Mouse (Mus musculus): ENCODE results near the gene Gm6525. TPM values are rescaled to one million over a fixed set of nuclear protein-coding genes. Genes with fewer than 3 reads are reported as not detected.
A peak's percentile ranks its signal among the peaks of the same experiment; 100 is the strongest.

The Gm6525 gene
- 0.50 and 0.60 TPM in 2 replicates for polyA plus RNA-seq (2014; fragmentation: Nextera tagmentation; extraction: Ambion mirVana)

GRCm38 (mm10) chr3:84173581-84174154 is at the start of gene Gm6525:
Gene Gm6525 (plus strand): TSS chr3:84174104.
- Histone ChIP-seq H3K4me2 (ENCODE audit: low read depth, low read length) (no peak within 1 kb of the TSS), H3K9ac (ENCODE audit: low read depth, low read length) (no peak within 1 kb of the TSS), H3K9me3 (ENCODE audit: control insufficient read depth, low read length) (no peaks in the 10 kb centered on the region), H3K4me1 (ENCODE audit: control insufficient read depth, insufficient read depth, low read length) (no peaks in the 10 kb centered on the region), H3K27me3 (replicated peaks; ENCODE audit: control insufficient read depth, insufficient read depth, low read length) (no peaks in the 10 kb centered on the region), H3K27ac (replicated peaks; ENCODE audit: low read depth, low read length) (no peak within 1 kb of the TSS), H3K4me3 (ENCODE audit: low read depth, low read length) (no peak within 1 kb of the TSS), H3K36me3 (ENCODE audit: control insufficient read depth, insufficient read depth, low read length) (peaks cover 16% of the 10 kb centered on the region; the same call in 1 of the 2 replicates)
- whole genome bisulfite sequencing: 66% methylated on average over 11 of the region's 11 CpGs
- DNase-seq (ENCODE audit: low spot score): no peak
- ATAC-seq (ENCODE audit: low read depth): no peak

GRCm38 (mm10) chr3:84125704-84126289 is 48.1 kb upstream of the Gm6525 start:
- Histone ChIP-seq H3K4me2 (ENCODE audit: low read depth, low read length) (no peak overlapping the region), H3K9ac (ENCODE audit: low read depth, low read length) (no peak overlapping the region), H3K27me3 (replicated peaks; ENCODE audit: control insufficient read depth, insufficient read depth, low read length) (no peaks in the 10 kb centered on the region), H3K4me3 (ENCODE audit: low read depth, low read length) (no peak overlapping the region), H3K27ac (replicated peaks; ENCODE audit: low read depth, low read length) (no peak overlapping the region), H3K9me3 (ENCODE audit: control insufficient read depth, low read length) (no peaks in the 10 kb centered on the region), H3K4me1 (ENCODE audit: control insufficient read depth, insufficient read depth, low read length) (peaks cover 19% of the 10 kb centered on the region), H3K36me3 (ENCODE audit: control insufficient read depth, insufficient read depth, low read length) (no peaks in the 10 kb centered on the region)
- ATAC-seq (ENCODE audit: low read depth): no peak
- DNase-seq (ENCODE audit: low spot score): no peak
- WGBS: 61% methylated on average over 6 of the region's 6 CpGs

GRCm38 (mm10) chr3:84126721-84127120 is 47.2 kb upstream of the Gm6525 start:
- 83% methylated on average over 3 of the region's 3 CpGs for WGBS
- Histone ChIP-seq H3K36me3 (ENCODE audit: control insufficient read depth, insufficient read depth, low read length) (no peaks in the 10 kb centered on the region), H3K9me3 (ENCODE audit: control insufficient read depth, low read length) (no peaks in the 10 kb centered on the region), H3K9ac (ENCODE audit: low read depth, low read length) (no peak overlapping the region), H3K4me2 (ENCODE audit: low read depth, low read length) (no peak overlapping the region), H3K4me1 (ENCODE audit: control insufficient read depth, insufficient read depth, low read length) (peaks cover 19% of the 10 kb centered on the region), H3K27me3 (replicated peaks; ENCODE audit: control insufficient read depth, insufficient read depth, low read length) (no peaks in the 10 kb centered on the region), H3K4me3 (ENCODE audit: low read depth, low read length) (no peak overlapping the region), H3K27ac (replicated peaks; ENCODE audit: low read depth, low read length) (no peak overlapping the region)
- DNase-seq (ENCODE audit: low spot score): no peak
- ATAC-seq (ENCODE audit: low read depth): no peak

- Histone ChIP-seq H3K36me3 (ENCODE audit: control insufficient read depth, insufficient read depth, low read length) (no peaks in the 10 kb centered on the region), H3K9ac (ENCODE audit: low read depth, low read length) (no peak overlapping the region), H3K9me3 (ENCODE audit: control insufficient read depth, low read length) (no peaks in the 10 kb centered on the region), H3K27me3 (replicated peaks; ENCODE audit: control insufficient read depth, insufficient read depth, low read length) (no peaks in the 10 kb centered on the region), H3K27ac (replicated peaks; ENCODE audit: low read depth, low read length) (no peak overlapping the region), H3K4me2 (ENCODE audit: low read depth, low read length) (no peak overlapping the region), H3K4me1 (ENCODE audit: control insufficient read depth, insufficient read depth, low read length) (peaks cover 19% of the 10 kb centered on the region), H3K4me3 (ENCODE audit: low read depth, low read length) (no peak overlapping the region)
- WGBS: 64% methylated on average over 2 of the region's 2 CpGs
- ATAC-seq (ENCODE audit: low read depth): no peak
- DNase-seq (ENCODE audit: low spot score): no peak
Observed at GRCm38 (mm10) chr3:84127431-84127830, 46.5 kb upstream of the Gm6525 start.

- Histone ChIP-seq H3K9me3 (ENCODE audit: control insufficient read depth, low read length) (no peaks in the 10 kb centered on the region), H3K36me3 (ENCODE audit: control insufficient read depth, insufficient read depth, low read length) (no peaks in the 10 kb centered on the region), H3K4me3 (ENCODE audit: low read depth, low read length) (no peak overlapping the region), H3K4me2 (ENCODE audit: low read depth, low read length) (no peak overlapping the region), H3K27me3 (replicated peaks; ENCODE audit: control insufficient read depth, insufficient read depth, low read length) (no peaks in the 10 kb centered on the region), H3K9ac (ENCODE audit: low read depth, low read length) (no peak overlapping the region), H3K4me1 (ENCODE audit: control insufficient read depth, insufficient read depth, low read length) (peaks cover 19% of the 10 kb centered on the region), H3K27ac (replicated peaks; ENCODE audit: low read depth, low read length) (peak overlapping the region; percentile 35)
- ATAC-seq (ENCODE audit: low read depth): no peak
- peak; percentile 65 for DNase-seq (ENCODE audit: low spot score)
- WGBS: 32% methylated on average over 11 of the region's 11 CpGs
Observed at GRCm38 (mm10) chr3:84128871-84129870, 44.7 kb upstream of the Gm6525 start.

GRCm38 (mm10) chr3:84130776-84131175 is 43.1 kb upstream of the Gm6525 start:
- no peaks in the 10 kb centered on the region for H3K9me3 ChIP-seq (ENCODE audit: control insufficient read depth, low read length)
- no peak overlapping the region for H3K4me2 ChIP-seq (ENCODE audit: low read depth, low read length)
- H3K4me1 ChIP-seq (ENCODE audit: control insufficient read depth, insufficient read depth, low read length): peaks cover 12% of the 10 kb centered on the region
- H3K9ac ChIP-seq (ENCODE audit: low read depth, low read length): no peak overlapping the region
- no peak overlapping the region for H3K27ac ChIP-seq (replicated peaks; ENCODE audit: low read depth, low read length)
- H3K36me3 ChIP-seq (ENCODE audit: control insufficient read depth, insufficient read depth, low read length): no peaks in the 10 kb centered on the region
- no peak for DNase-seq (ENCODE audit: low spot score)
- no peaks in the 10 kb centered on the region for H3K27me3 ChIP-seq (replicated peaks; ENCODE audit: control insufficient read depth, insufficient read depth, low read length)
- no peak for ATAC-seq (ENCODE audit: low read depth)
- 57% methylated on average over 5 of the region's 5 CpGs for WGBS
- no peak overlapping the region for H3K4me3 ChIP-seq (ENCODE audit: low read depth, low read length)

- Histone ChIP-seq H3K4me2 (ENCODE audit: low read depth, low read length) (no peak overlapping the region), H3K27me3 (replicated peaks; ENCODE audit: control insufficient read depth, insufficient read depth, low read length) (no peaks in the 10 kb centered on the region), H3K4me3 (ENCODE audit: low read depth, low read length) (no peak overlapping the region), H3K27ac (replicated peaks; ENCODE audit: low read depth, low read length) (no peak overlapping the region), H3K36me3 (ENCODE audit: control insufficient read depth, insufficient read depth, low read length) (no peaks in the 10 kb centered on the region), H3K9me3 (ENCODE audit: control insufficient read depth, low read length) (no peaks in the 10 kb centered on the region), H3K4me1 (ENCODE audit: control insufficient read depth, insufficient read depth, low read length) (peaks cover 12% of the 10 kb centered on the region), H3K9ac (ENCODE audit: low read depth, low read length) (no peak overlapping the region)
- DNase-seq (ENCODE audit: low spot score) (no peak), ATAC-seq (ENCODE audit: low read depth) (no peak)
- 75% methylated on average over 3 of the region's 3 CpGs for WGBS
Observed at GRCm38 (mm10) chr3:84131369-84131768, 42.5 kb upstream of the Gm6525 start.

- WGBS: 40% methylated on average over 9 of the region's 9 CpGs
- peak; percentile 37; the same call in 1 of the 2 replicates for ATAC-seq (ENCODE audit: low read depth)
- no peaks in the 10 kb centered on the region for H3K9me3 ChIP-seq (ENCODE audit: control insufficient read depth, low read length)
- no peak overlapping the region for H3K9ac ChIP-seq (ENCODE audit: low read depth, low read length)
- no peak overlapping the region for H3K4me3 ChIP-seq (ENCODE audit: low read depth, low read length)
- no peaks in the 10 kb centered on the region for H3K27me3 ChIP-seq (replicated peaks; ENCODE audit: control insufficient read depth, insufficient read depth, low read length)
- no peaks in the 10 kb centered on the region for H3K4me1 ChIP-seq (ENCODE audit: control insufficient read depth, insufficient read depth, low read length)
- H3K27ac ChIP-seq (replicated peaks; ENCODE audit: low read depth, low read length): no peak overlapping the region
- no peak overlapping the region for H3K4me2 ChIP-seq (ENCODE audit: low read depth, low read length)
- no peaks in the 10 kb centered on the region for H3K36me3 ChIP-seq (ENCODE audit: control insufficient read depth, insufficient read depth, low read length)
- no peak for DNase-seq (ENCODE audit: low spot score)
Observed at GRCm38 (mm10) chr3:84135387-84135786, 38.5 kb upstream of the Gm6525 start.

All from embryonic facial prominence, embryonic 14.5 days (tissue).